Mouse (Mus musculus): Measurements from ENCODE around the gene Slc17a6. TPM values are rescaled to one million over a fixed set of nuclear protein-coding genes. Genes with fewer than 3 reads are reported as not detected.

Gene Slc17a6
- polyA plus RNA-seq, 1 experiment from 2014 or later = not detected

GRCm38 (mm10) chr7:51622196-51622595 is 390 bp downstream of the Slc17a6 start:
- Histone ChIP-seq H3K9me3 (replicated peaks; ENCODE audit: low read length) (no peaks in the 10 kb centered on the region), H3K9ac (ENCODE audit: low read depth, low read length) (no peak overlapping the region), H3K4me1 (replicated peaks; ENCODE audit: insufficient read depth, low read length) (no peaks in the 10 kb centered on the region), H3K27ac (no peak overlapping the region), H3K4me3 (replicated peaks; ENCODE audit: low read depth, low read length) (no peak overlapping the region), H3K27me3 (ENCODE audit: insufficient read depth, low read length) (peaks cover 53% of the 10 kb centered on the region), H3K4me2 (ENCODE audit: low read length) (no peak overlapping the region), H3K36me3 (ENCODE audit: insufficient read depth, low read length) (no peaks in the 10 kb centered on the region)
- WGBS = 2% methylated on average over 18 of the region's 18 CpGs
- ATAC-seq (replicated peaks; ENCODE audit: low FRiP score, low read depth) = no peak
- no peak for TF ChIP-seq CTCF (IDR thresholded peaks at IDR 0.05; ENCODE audit: low read depth)
- no peak for DNase-seq (ENCODE audit: low spot score)

- peaks cover 57% of the 10 kb centered on the region for H3K27me3 ChIP-seq (ENCODE audit: insufficient read depth, low read length)
- H3K9ac ChIP-seq (ENCODE audit: low read depth, low read length) = no peak overlapping the region
- DNase-seq (ENCODE audit: low spot score) = no peak
- H3K4me2 ChIP-seq (ENCODE audit: low read length) = no peak overlapping the region
- no peak for TF ChIP-seq CTCF (IDR thresholded peaks at IDR 0.05; ENCODE audit: low read depth)
- no peak for ATAC-seq (replicated peaks; ENCODE audit: low FRiP score, low read depth)
- H3K9me3 ChIP-seq (replicated peaks; ENCODE audit: low read length) = no peaks in the 10 kb centered on the region
- no peaks in the 10 kb centered on the region for H3K36me3 ChIP-seq (ENCODE audit: insufficient read depth, low read length)
- no peak overlapping the region for H3K4me3 ChIP-seq (replicated peaks; ENCODE audit: low read depth, low read length)
- H3K27ac ChIP-seq = no peak overlapping the region
- WGBS = 3% methylated on average over 5 of the region's 5 CpGs
- no peaks in the 10 kb centered on the region for H3K4me1 ChIP-seq (replicated peaks; ENCODE audit: insufficient read depth, low read length)
Observed at GRCm38 (mm10) chr7:51622666-51623065, 860 bp downstream of the Slc17a6 start.

DNA sequence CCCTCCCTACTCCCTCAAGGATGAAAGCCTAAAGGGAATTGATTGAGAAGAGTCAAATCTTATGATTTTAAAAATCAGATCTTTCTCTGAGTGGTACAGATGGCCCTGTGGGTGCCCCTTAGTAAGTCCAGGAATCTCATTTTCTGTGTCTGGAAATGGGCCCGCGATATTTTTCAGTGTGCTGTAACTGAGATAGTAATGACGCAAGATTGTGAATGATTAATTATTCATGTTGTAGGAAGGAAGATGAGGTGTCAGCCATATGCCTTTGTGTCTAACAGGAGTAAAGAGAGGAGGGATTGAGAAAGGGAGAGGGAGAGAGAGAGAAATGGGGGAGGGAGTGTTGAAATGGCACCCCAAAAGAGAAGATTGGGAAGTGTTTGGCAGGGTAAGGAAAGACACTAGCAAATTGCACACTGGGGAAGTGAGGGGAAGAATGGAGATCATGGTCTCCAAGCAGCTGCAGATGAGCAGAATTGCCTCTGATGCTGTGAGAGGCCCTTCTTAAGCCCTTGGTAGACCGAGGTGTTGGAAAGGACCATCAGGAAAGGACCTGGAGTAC is 2.6 kb downstream of the Slc17a6 start:
- Histone ChIP-seq H3K4me2 (ENCODE audit: low read length) (no peak overlapping the region), H3K36me3 (ENCODE audit: insufficient read depth, low read length) (no peaks in the 10 kb centered on the region), H3K9ac (ENCODE audit: low read depth, low read length) (no peak overlapping the region), H3K4me1 (replicated peaks; ENCODE audit: insufficient read depth, low read length) (no peaks in the 10 kb centered on the region), H3K27me3 (ENCODE audit: insufficient read depth, low read length) (peaks cover 67% of the 10 kb centered on the region), H3K27ac (no peak overlapping the region), H3K9me3 (replicated peaks; ENCODE audit: low read length) (no peaks in the 10 kb centered on the region), H3K4me3 (replicated peaks; ENCODE audit: low read depth, low read length) (no peak overlapping the region)
- WGBS = under 1% methylated on average over 4 of the region's 4 CpGs
- ATAC-seq (replicated peaks; ENCODE audit: low FRiP score, low read depth) (no peak), DNase-seq (ENCODE audit: low spot score) (no peak)
- no peak for TF ChIP-seq CTCF (IDR thresholded peaks at IDR 0.05; ENCODE audit: low read depth)

DNA sequence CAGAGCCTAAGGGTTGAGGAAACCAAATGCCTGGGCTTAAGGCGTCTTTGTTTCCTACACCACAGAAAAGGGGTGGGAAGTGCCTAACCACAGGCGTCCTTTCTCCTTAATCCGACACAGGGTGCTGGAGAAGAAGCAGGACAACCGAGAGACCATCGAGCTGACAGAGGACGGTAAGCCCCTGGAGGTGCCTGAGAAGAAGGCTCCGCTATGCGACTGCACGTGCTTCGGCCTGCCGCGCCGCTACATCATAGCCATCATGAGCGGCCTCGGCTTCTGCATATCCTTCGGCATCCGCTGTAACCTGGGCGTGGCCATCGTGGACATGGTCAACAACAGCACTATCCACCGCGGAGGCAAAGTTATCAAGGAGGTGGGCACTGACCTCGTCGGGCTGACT is 3.4 kb downstream of the Slc17a6 start:
- Histone ChIP-seq H3K27me3 (ENCODE audit: insufficient read depth, low read length) (peaks cover 68% of the 10 kb centered on the region), H3K4me2 (ENCODE audit: low read length) (no peak overlapping the region), H3K4me1 (replicated peaks; ENCODE audit: insufficient read depth, low read length) (no peaks in the 10 kb centered on the region), H3K36me3 (ENCODE audit: insufficient read depth, low read length) (no peaks in the 10 kb centered on the region), H3K9ac (ENCODE audit: low read depth, low read length) (no peak overlapping the region), H3K9me3 (replicated peaks; ENCODE audit: low read length) (no peaks in the 10 kb centered on the region), H3K27ac (no peak overlapping the region), H3K4me3 (replicated peaks; ENCODE audit: low read depth, low read length) (no peak overlapping the region)
- ATAC-seq (replicated peaks; ENCODE audit: low FRiP score, low read depth) = no peak
- DNase-seq (ENCODE audit: low spot score) = no peak
- under 1% methylated on average over 23 of the region's 23 CpGs for whole genome bisulfite sequencing
- no peak for TF ChIP-seq CTCF (IDR thresholded peaks at IDR 0.05; ENCODE audit: low read depth)

DNA sequence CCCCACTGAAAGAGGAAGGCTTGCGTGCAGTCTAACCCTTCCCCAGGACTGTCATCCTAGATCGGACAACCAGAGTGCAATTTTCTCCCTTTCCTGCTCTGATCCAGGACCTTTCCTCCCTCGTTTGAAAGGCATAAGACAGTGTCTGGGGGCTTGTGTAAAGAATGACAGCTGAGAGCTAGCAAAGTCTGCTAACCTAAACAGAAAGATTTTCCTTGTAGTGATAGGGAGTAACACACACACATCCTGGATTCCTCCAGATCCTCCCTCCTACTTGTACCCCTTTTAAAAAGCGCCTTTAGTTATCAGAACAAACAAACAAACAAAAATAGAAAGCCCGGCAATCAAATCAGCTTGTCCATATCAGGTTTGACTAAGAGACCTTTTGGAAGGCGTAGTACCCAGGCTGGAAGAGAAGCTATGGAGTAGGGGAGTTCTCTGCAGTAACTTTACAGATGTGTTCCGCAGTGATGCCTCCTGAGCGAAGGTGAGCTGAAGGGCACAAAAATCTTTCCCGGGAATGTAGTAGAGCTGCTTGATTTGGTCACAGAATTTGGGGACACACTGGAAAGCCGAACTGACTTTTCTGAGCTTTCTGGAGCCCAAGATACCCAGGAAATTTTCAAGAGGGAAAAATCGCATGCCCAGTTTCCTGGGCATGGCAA is 3.9 kb downstream of the Slc17a6 start:
- Histone ChIP-seq H3K9me3 (replicated peaks; ENCODE audit: low read length) (no peaks in the 10 kb centered on the region), H3K9ac (ENCODE audit: low read depth, low read length) (no peak overlapping the region), H3K36me3 (ENCODE audit: insufficient read depth, low read length) (no peaks in the 10 kb centered on the region), H3K27ac (no peak overlapping the region), H3K27me3 (ENCODE audit: insufficient read depth, low read length) (peaks cover 68% of the 10 kb centered on the region), H3K4me1 (replicated peaks; ENCODE audit: insufficient read depth, low read length) (no peaks in the 10 kb centered on the region), H3K4me2 (ENCODE audit: low read length) (no peak overlapping the region), H3K4me3 (replicated peaks; ENCODE audit: low read depth, low read length) (no peak overlapping the region)
- DNase-seq (ENCODE audit: low spot score) (no peak), ATAC-seq (replicated peaks; ENCODE audit: low FRiP score, low read depth) (no peak)
- TF ChIP-seq CTCF (IDR thresholded peaks at IDR 0.05; ENCODE audit: low read depth) = no peak
- WGBS = 6% methylated on average over 11 of the region's 11 CpGs

DNA sequence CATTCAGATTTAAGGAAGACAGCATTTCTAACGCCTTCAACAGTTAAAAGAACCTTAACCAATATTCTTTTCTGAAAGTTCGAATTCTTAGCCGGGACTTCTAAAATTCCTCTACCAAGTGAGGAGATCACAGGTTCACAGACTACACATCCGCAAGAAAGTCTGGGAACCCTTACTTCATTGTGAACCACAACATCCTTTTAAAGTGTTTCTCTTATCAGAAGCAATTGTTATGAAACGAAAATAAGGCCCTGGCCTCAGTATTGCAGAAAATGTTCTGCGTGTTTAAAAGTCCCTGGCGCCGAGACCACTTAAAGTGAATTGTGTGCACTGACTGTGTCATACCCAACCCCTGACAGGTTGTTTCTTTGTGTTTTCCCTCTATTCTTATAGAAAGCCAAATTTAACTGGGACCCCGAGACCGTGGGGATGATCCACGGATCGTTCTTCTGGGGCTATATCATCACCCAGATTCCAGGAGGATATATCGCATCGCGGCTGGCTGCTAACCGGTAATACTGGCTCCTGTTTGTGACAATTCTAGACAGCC is 4.7 kb downstream of the Slc17a6 start:
- TF ChIP-seq CTCF (IDR thresholded peaks at IDR 0.05; ENCODE audit: low read depth) = no peak
- Histone ChIP-seq H3K9me3 (replicated peaks; ENCODE audit: low read length) (no peaks in the 10 kb centered on the region), H3K4me2 (ENCODE audit: low read length) (no peak overlapping the region), H3K9ac (ENCODE audit: low read depth, low read length) (no peak overlapping the region), H3K4me1 (replicated peaks; ENCODE audit: insufficient read depth, low read length) (no peaks in the 10 kb centered on the region), H3K36me3 (ENCODE audit: insufficient read depth, low read length) (no peaks in the 10 kb centered on the region), H3K4me3 (replicated peaks; ENCODE audit: low read depth, low read length) (no peak overlapping the region), H3K27ac (no peak overlapping the region), H3K27me3 (ENCODE audit: insufficient read depth, low read length) (peaks cover 68% of the 10 kb centered on the region)
- ATAC-seq (replicated peaks; ENCODE audit: low FRiP score, low read depth) (no peak), DNase-seq (ENCODE audit: low spot score) (no peak)
- 3% methylated on average over 16 of the region's 16 CpGs for WGBS
